Mouse (Mus musculus) fibroblast of lung, adult 2 months (primary cell): ENCODE results near the gene Micu1.

Source experiments
- DNase-seq: peaks from one replicate; pipeline ENCODE4 v3.0.0-alpha.2; 2011; ENCODE audit warnings: low read depth

The Micu1 gene

DNA sequence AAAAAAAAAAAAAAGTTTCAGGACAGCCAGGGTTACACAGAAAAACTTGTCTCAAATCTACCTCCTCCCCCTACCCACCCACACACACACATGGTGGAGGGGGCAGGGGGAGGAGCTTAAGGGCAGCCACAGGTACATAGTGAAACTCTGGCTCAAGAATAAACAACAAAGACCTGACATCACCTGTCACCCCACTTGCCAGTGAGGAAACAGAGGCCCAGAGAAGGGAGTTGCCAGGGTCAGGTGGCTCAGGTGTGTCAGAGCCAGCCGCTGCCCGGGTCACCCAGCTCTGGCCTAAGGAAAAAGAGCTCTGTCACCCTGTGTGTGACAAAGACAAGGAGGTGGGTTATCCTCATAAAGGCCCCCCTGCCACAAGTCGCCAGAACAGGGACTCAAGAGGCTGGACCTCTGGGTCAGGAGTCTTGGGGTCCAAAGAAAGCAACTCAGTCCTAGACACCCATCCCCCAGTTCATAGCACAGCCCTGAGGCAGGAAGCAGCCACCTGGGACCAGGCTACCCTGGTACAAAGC lies 204.9 kb downstream of the Micu1 start:
- no peak for DNase-seq

DNA sequence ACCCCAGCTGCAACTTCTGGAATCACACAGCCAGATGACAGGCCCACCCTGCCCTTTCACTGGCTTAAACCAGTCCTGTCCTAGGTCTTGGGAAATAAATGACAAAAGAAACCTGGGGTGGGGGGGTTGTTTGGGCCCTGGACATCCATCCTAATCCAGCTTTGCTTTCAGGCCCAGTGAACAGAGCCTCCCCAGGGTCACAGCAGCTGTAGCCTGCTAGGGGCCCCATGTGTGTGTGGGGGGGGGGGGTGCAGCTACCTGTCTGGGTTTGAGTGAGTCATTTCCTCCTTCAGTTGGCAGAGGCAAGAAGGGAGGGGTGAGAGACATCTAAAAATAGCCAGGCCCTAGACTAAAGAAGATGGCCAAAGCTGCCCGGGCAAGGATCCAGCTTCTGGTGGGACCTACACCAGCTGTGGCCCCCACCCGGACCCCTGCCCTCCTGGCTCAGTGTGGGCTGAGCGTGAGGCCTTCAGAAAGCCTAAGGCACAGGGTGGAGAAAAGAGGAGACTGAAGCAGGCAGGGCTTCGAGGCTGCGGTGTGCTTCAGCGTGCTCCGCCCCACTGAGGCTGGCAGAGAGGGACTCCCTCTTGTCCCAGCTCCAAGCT lies 205.5 kb downstream of the Micu1 start:
- peak; percentile 89 for DNase-seq

DNA sequence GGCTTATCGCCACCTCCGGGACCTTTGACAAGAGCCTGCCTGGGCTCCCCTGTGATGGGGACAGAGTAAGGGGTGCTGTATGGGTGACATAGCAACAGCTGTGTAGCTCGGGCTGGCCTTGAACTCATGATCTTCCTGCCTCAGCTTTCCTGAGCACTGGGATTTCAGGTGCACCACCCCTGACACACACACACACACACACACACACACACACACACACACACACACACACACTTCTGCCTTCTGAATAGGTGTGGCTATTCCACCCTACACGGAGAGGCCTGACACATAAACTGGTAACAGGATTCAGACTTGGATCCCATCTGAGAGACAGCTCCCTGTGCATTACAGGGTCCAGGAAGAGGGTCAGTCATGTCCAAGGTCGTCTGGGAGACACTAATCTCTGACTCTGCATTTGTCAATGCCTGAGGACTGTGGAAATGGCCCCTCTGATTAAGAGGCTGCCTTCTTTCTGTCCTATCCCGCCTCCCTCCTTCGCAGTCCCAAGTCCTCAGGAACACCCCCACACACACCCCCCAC lies 206.6 kb downstream of the Micu1 start:
- DNase-seq: no peak

DNA sequence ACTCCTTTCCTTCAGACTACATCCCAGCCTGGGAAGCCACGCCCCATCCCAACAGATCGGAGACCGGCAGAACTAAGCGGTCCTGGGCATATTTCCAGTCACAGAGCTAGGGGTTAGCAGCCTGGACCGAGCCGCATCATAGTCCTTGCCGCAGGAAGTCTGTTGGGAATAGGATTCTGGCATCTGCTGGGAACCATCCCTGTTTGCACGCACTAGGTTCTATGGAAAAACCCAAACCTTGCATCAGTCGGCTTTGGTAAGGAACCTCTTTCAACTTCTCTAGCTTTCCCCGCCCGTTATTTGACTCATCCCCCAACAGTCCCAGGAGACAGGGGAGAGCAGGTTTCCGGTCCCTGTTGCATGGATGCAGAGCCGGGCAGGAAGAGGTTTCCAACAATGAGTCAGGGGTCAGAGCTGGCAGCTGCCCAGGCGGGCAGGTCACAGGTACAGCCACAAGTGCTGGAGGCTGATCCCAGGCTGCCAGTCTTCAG lies 207.1 kb downstream of the Micu1 start:
- peak; percentile 99 for DNase-seq

DNA sequence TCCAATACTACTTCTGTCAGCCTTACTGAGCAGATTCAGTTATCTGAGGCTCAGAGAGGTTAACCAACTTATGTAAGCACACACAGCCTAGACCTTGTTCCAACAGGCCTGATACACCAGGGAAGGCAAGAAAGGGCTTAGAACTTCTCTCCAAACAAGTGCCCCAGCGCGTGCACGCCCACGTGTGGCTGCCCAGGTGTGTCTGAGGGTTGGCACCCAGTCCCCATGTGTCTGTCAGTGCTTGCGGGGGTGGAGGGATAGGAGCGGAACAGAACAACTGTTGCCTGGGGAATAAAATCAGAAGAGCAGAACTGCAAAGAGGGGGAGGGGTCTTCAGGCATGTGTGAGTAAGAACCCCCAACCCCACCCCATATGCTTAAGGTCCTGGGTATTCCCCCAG lies 208.8 kb downstream of the Micu1 start:
- no peak for DNase-seq

DNA sequence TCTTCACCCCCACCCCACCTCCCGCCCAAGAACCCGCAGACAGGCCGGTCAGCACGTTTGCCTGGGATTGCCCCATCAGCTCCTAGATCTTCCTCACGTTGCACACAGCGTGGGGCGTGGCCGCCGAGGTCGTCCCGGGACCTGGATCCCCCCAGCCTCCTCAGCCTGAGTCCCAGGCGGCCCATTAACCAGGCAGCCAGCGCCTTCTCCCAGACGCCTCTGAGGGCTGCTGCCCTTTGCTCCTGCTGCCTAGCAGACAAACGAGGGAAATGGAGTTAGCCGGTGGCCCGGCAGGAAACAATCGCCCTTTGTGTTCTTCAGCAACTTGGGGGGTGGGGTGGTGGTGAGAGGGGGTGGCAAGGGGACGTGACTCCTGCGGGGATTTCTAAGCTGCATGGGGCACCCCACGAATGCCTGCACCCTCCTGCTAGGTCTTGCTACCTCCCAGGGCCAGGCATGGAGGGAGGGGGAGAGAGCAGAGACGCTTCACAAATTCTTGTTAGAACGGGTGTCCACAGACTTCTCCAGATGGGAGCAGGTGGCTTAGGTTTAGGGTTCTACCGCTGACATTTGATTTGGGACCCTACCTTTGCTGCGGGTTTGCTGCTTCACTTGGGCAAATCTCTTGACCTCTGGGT lies 209.4 kb downstream of the Micu1 start:
- no peak for DNase-seq
